Mouse (Mus musculus) thymus, postnatal 0 days (tissue): ENCODE measurements around the gene Morc4. TPM values are rescaled to one million over a fixed set of nuclear protein-coding genes. Genes with fewer than 3 reads are reported as not detected.

Experiments
- polyA plus RNA-seq: library from polyadenylated mRNA; unstranded; fragments of >200 nt; fragmentation: Nextera tagmentation; extraction: Ambion mirVana; gene quantifications from 2 replicates; pipeline ENCODE4 v1.2.1, GENCODE M21; 2015

Gene Morc4
- polyA plus RNA-seq, 1 experiment from 2014 or later, result 4.5 TPM

Other genes starting within 250 kb of the Morc4 start
- 1.4 and 1.5 TPM in 2 replicates for gene Tbc1d8b, start 186.7 kb downstream of the Morc4 start, polyA plus RNA-seq
- 0.22 and 0.26 TPM in 2 replicates for gene Gm15013, start 157.2 kb downstream of the Morc4 start, polyA plus RNA-seq
- not detected in 2 replicates for gene Ripply1, start 89.3 kb downstream of the Morc4 start, polyA plus RNA-seq
- gene Cldn2, start 70.8 kb downstream of the Morc4 start, polyA plus RNA-seq, result 0.53 and 0.71 TPM in 2 replicates
- gene Rbm41, start 126.9 kb upstream of the Morc4 start, polyA plus RNA-seq, result 3.2 and 4.0 TPM in 2 replicates
- 1.9 and 2.0 TPM in 2 replicates for gene Nup62cl, start 191.0 kb upstream of the Morc4 start, polyA plus RNA-seq
- gene Pih1h3b, start 191.2 kb upstream of the Morc4 start, polyA plus RNA-seq, result not detected in 2 replicates